Mouse (Mus musculus): Measurements from ENCODE around the gene 2010300C02Rik. TPM values are rescaled to one million over a fixed set of nuclear protein-coding genes. Genes with fewer than 3 reads are reported as not detected.
"Not testable (repeated sequence)": the region's sequence is repeated elsewhere in the genome, so short reads cannot be mapped to it uniquely, and the experiment has no call there.

2010300C02Rik gene
- polyA plus RNA-seq, 1 experiment from 2014 or later: 3.6 TPM

DNA sequence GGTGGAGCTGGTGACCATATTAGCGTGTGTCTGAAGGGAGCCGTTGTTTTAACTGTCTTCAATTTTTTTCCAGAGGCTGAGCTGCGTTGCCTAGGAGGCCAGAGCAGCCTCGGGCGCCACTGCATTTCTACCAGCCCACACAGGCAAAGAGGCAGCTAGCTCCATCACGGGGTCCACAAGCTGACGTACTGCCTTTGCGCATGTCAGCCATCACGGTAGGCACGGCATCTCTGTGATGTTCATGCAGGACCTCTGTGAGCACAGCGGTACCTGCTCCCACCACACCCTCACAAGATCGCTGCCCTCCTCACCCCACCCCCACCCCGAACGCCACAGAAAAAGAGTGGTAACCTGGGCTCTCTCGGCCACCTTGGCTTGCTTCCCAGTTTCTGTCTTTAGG lies 105.8 kb downstream of the 2010300C02Rik start:
- DNase-seq (ENCODE audit: low read depth, low spot score): no peak
- no peak for ATAC-seq
- TF ChIP-seq CTCF (IDR thresholded peaks at IDR 0.05): no peak
- ChIA-PET POLR2A (no interaction called here), CTCF (no interaction called here)
- in situ Hi-C loops (cut with MboI; ENCODE audit: low pct_unique_long_range_greater_than_20kb): no loop called here
- H3K27me3 ChIP-seq: no peaks in the 10 kb centered on the region

DNA sequence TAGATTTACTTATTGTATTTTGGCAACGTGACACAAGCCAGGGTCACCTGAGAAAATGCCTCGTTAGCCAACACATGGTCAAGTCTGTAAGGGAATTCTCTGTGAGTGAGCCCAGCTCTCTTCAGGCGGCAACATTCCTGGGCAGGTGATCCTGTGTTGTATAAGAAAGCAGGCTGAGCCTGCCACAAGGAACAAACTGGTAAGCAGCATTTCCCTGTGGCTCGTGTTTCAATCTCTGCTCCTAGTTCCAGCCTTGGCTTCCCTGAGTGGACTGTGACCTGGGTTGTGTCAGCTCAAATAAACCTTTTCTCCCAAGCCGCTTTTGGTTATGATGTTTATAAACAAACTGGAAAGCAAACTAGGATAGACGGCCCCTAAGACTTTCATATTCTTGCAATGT lies 108.9 kb downstream of the 2010300C02Rik start:
- in situ Hi-C loops (cut with MboI; ENCODE audit: low pct_unique_long_range_greater_than_20kb): no loop called here
- ChIA-PET POLR2A (no interaction called here), CTCF (no interaction called here)
- no peak for TF ChIP-seq CTCF (IDR thresholded peaks at IDR 0.05)
- ATAC-seq (no peak), DNase-seq (ENCODE audit: low read depth, low spot score) (no peak)
- no peaks in the 10 kb centered on the region for H3K27me3 ChIP-seq

DNA sequence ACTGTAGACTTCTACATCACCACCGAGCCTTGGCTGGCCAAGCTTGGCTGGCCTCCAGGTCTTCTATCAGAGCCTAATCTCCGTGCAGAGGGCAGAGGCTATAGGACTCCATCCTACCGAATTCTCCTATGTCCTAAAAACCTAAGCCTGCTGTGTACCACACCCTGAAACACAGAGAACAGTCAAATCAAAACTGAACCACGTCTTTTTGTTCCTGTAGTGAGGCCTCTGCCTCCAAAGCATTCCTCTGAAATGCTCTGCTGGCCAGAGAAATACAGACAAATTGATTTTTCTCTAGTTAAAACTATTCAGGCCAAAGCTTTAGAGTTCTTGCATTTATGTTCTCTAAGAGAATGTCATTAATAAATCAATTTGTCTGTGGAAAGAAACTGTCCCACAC lies 109.6 kb downstream of the 2010300C02Rik start:
- DNase-seq (ENCODE audit: low read depth, low spot score) (no peak), ATAC-seq (no peak)
- no peak for TF ChIP-seq CTCF (IDR thresholded peaks at IDR 0.05)
- POLR2A ChIA-PET: no interaction called here
- CTCF ChIA-PET: no interaction called here
- H3K27me3 ChIP-seq: no peaks in the 10 kb centered on the region
- in situ Hi-C loops (cut with MboI; ENCODE audit: low pct_unique_long_range_greater_than_20kb): no loop called here

DNA sequence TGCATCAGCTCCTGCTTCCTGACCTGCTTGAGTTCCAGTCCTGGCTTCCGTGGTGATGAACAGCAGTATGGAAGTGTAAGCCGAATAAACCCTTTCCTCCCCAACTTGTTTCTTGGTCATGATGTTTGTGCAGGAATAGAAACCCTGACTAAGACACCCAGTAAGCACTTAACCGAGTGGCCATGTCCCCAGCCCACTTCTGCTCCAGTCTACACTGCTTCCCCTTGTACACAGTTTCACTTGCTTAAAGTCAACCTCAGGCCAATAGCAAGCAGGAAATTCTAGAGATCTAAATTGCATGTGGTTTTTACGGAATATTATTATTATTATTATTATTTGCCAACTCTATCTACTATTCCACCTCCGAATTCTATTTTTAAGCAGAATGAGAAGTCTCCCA lies 114.2 kb downstream of the 2010300C02Rik start:
- ATAC-seq; POLR2A ChIA-PET; in situ Hi-C loops (cut with MboI; ENCODE audit: low pct_unique_long_range_greater_than_20kb); DNase-seq (ENCODE audit: low read depth, low spot score); CTCF ChIA-PET; H3K27me3 ChIP-seq: not testable (repeated sequence)

DNA sequence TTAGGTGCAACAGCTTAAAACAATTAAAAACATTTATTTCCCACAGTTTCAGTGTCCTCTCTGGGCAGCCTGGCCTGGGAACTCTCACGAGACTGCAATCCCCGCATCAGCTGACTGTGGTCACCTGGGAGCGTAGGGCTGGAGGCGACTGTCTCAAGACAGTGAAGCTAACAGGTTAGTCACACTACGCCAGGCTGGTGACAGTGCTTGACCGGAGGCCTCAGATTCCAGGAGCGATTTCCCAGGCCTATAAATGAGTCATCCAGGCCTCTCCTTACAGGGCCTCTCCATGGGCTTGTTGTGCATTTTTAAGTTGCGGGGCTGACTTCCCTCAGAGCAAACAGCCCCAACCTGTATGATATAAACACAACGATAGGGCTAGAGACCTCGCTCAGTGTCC lies 116.7 kb downstream of the 2010300C02Rik start:
- ATAC-seq (no peak), DNase-seq (ENCODE audit: low read depth, low spot score) (no peak)
- ChIA-PET POLR2A (no interaction called here), CTCF (no interaction called here)
- in situ Hi-C loops (cut with MboI; ENCODE audit: low pct_unique_long_range_greater_than_20kb): no loop called here
- TF ChIP-seq CTCF (IDR thresholded peaks at IDR 0.05): no peak
- H3K27me3 ChIP-seq: no peaks in the 10 kb centered on the region

DNA sequence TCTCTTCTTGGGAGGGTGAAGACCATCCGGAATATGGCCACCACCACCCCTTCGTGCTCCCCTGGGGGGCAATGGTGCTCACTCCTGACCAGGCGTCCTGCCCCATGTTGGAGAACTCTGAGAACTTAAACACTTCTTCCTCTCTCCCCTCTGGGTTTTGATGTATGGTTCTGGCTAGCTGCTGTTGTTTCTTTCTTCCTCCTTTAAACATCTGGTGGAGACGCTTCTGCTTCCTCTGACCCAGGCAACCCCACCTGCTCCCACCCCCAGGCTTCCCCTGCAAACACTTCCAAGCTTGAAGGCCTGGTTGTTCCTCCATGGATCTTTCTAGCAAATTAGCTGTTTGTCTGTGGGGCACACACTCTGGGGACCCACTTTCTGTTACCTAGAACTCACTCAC lies 117.6 kb downstream of the 2010300C02Rik start:
- POLR2A ChIA-PET: no interaction called here
- DNase-seq (ENCODE audit: low read depth, low spot score): no peak
- no peaks in the 10 kb centered on the region for H3K27me3 ChIP-seq
- CTCF ChIA-PET: no interaction called here
- no peak for ATAC-seq
- in situ Hi-C loops (cut with MboI; ENCODE audit: low pct_unique_long_range_greater_than_20kb): no loop called here
- no peak for TF ChIP-seq CTCF (IDR thresholded peaks at IDR 0.05)

DNA sequence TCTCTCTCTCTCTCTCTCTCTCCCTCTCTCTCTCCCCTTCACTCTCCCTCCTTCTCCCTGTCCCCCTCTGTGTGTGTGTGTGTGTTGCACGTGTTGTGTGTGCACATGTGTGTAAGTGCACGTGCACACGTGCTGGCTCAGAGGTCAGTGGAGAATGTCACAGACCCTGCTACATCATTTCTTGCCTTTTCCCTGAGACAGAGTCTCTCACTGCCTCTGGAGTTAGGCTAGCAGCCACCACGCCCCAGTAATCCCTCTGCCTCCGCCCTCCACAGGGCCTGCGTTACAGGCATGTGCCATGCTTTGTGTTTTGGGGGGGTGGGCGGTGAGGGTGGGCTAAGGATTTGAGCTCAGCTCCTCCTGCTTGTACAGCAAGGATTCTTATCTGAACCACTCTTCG lies 118.4 kb downstream of the 2010300C02Rik start:
- POLR2A ChIA-PET: no interaction called here

DNA sequence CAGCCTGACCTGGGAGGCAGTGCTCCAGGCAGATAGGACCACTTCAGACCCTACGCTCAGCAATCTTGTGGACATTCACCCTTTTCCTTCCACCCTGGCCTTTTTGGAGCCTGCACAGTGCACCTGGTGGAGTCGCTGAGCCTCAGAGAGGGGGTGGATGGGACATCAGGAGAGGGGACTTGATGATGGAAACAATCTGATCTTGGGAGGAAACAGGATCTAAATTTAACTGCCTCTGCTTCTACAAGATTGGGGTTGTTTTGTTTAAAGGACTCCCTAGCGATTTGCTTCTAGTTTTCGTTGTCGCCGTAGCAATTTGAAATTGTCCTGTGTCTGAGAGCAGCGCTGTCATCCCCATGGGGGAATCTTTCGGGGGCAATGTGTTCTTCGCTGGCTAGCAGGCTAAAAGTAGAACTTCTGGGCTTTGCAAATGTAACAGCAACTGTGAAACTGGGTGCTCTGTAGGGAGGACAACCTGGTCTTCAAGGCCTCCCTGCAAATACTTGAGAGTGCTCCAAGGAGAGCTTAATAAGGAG lies 119.2 kb downstream of the 2010300C02Rik start:
- no peak for DNase-seq (ENCODE audit: low read depth, low spot score)
- no peaks in the 10 kb centered on the region for H3K27me3 ChIP-seq
- in situ Hi-C loops (cut with MboI; ENCODE audit: low pct_unique_long_range_greater_than_20kb): no loop called here
- ATAC-seq: no peak
- TF ChIP-seq CTCF (IDR thresholded peaks at IDR 0.05): no peak
- CTCF ChIA-PET: no interaction called here
- POLR2A ChIA-PET: no interaction called here

More for the DNA sequence above, 118.4 kb downstream of the 2010300C02Rik start:
- TF ChIP-seq CTCF (IDR thresholded peaks at IDR 0.05): no peak
- CTCF ChIA-PET: no interaction called here
- no peak for ATAC-seq
- H3K27me3 ChIP-seq: no peaks in the 10 kb centered on the region
- DNase-seq (ENCODE audit: low read depth, low spot score): no peak
- in situ Hi-C loops (cut with MboI; ENCODE audit: low pct_unique_long_range_greater_than_20kb): no loop called here

DNA sequence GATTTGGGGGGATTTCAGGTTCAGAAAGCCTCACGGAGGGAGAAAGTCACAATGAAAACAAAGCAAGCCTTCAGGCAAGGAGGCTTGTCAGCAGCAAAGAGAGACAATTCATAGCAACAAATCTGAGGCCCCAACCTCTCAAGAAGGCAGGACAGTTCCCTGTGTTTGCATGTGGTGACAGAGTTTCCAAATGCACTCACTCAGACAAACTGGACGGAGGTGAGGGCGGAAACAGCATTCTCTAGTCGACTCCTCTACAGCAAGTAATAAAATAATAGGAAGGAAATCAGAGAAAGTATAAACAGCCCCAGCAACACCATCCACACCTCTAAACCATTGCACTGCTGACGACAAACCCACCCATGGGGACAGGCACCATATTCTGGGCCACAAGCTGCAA lies 120.9 kb downstream of the 2010300C02Rik start:
- TF ChIP-seq CTCF (IDR thresholded peaks at IDR 0.05): no peak
- DNase-seq (ENCODE audit: low read depth, low spot score): no peak
- ChIA-PET CTCF (no interaction called here), POLR2A (no interaction called here)
- in situ Hi-C loops (cut with MboI; ENCODE audit: low pct_unique_long_range_greater_than_20kb): no loop called here
- H3K27me3 ChIP-seq: no peaks in the 10 kb centered on the region
- no peak for ATAC-seq

DNA sequence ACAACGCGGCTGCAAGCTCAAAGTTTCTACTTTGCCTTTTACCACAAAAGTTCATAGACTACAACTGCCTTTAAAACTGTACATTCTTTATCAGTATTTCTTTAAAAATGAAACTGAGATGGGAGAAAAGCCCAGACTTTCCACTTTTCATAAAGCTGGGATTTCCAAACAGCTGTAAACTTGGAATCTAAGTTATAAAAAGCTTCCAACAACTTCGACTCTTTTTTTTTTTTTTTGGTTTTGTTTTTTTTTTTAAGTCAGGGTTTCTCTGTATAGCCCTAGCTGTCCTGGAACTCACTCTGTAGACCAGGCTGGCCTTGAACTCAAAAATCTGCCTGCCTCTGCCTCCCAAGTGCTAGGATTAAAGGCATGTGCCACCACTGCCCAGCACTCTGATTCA lies 125.1 kb downstream of the 2010300C02Rik start:
- CTCF ChIA-PET; ATAC-seq; in situ Hi-C loops (cut with MboI; ENCODE audit: low pct_unique_long_range_greater_than_20kb); DNase-seq (ENCODE audit: low read depth, low spot score); POLR2A ChIA-PET; H3K27me3 ChIP-seq: not testable (repeated sequence)

DNA sequence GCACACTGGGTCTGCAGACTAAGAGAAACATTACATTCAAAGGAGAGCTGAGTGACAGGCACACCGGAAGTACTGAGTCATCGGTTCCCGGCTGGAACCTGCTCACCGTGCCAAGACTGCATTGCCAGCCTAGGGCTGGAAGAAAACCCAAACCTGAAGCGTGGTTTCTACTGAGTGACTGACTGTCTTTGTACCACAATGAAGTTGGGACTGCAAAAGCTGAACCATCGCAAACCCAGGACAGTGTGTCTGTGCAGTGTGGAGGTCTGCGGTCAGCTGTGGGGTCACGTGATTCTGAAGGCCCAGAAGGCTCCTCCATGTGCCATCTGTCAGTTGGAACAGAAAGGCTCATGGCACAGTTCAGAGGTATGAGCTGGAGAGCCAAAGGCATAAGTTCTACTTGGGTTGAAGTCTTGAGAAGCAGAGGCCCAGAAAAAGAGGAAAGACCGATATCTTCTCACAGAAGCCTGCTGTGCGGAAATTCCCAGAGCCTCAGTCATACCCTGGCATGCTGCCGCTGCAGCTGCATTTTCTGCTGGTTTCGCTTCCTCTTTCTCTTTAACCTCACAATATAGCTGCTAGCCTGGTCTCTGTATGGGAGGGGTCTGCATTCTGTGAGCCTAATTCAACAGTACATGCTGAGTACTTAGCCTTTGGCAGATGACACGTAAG lies 133.9 kb downstream of the 2010300C02Rik start:
- CTCF ChIA-PET: no interaction called here
- DNase-seq (ENCODE audit: low read depth, low spot score): no peak
- POLR2A ChIA-PET: no interaction called here
- peaks cover 2% of the 10 kb centered on the region for H3K27me3 ChIP-seq
- no peak for ATAC-seq
- in situ Hi-C loops (cut with MboI; ENCODE audit: low pct_unique_long_range_greater_than_20kb): no loop called here
- no peak for TF ChIP-seq CTCF (IDR thresholded peaks at IDR 0.05)
